Mouse (Mus musculus) B cell, adult 62 days (primary cell): ENCODE results near the gene Tnr. TPM values are rescaled to one million over a fixed set of nuclear protein-coding genes. Genes with fewer than 3 reads are reported as not detected.

ENCODE experiments used
- total RNA-seq: library from RNA; stranded (reverse); gene quantifications from 4 replicates; pipeline ENCODE4 v1.2.4, GENCODE M21; 2023

The Tnr gene
- total RNA-seq = not detected in 4 replicates

GRCm38 (mm10) chr1:159523578-159523977 lies at the start of gene Tnr:
TSS of gene Tnr (plus strand) at chr1:159523769.

